ENCODE assay signal across 9 mouse cellular contexts in genomic region chr1:189402223-189402943, GRCm38 (mm10). TPM values are rescaled to one million over a fixed set of nuclear protein-coding genes. Genes with fewer than 3 reads are reported as not detected.
DNase-seq lines count a peak whose midpoint lies in the region; ATAC-seq lines count a peak whose summit lies in the region.
"Had no signal": no experiment of that assay in that cellular context is flagged by ENCODE, and none has a peak within 500 bp of the region (broad histone marks: within the 10 kb centered on the region; RNA-seq: fewer than 3 reads in every experiment).

TSS of gene Kcnk2 (minus strand) at chr1:189402273.

- no peak for ATAC-seq in limb, embryonic 15.5 days (ENCODE audit: insufficient number of reproducible peaks, low FRiP score, low TSS enrichment, low read depth)

- peaks cover 10% of the 10 kb centered on the region; the same call in 1 of the 2 replicates for H3K4me1 ChIP-seq in limb, embryonic 15.5 days

- H3K27ac ChIP-seq in limb, embryonic 15.5 days: no peak within 1 kb of the TSS
- H3K27ac ChIP-seq: neural tube, embryonic 12.5 days had no signal

- H3K36me3 ChIP-seq in limb, embryonic 15.5 days: no peaks in the 10 kb centered on the region
- H3K36me3 ChIP-seq: neural tube, embryonic 12.5 days had no signal

- no peaks in the 10 kb centered on the region; the same call in 1 of the 2 replicates for H3K27me3 ChIP-seq in limb, embryonic 15.5 days
- H3K27me3 ChIP-seq: neural tube, embryonic 12.5 days had no signal

- no peak within 1 kb of the TSS for H3K9ac ChIP-seq in limb, embryonic 15.5 days
- H3K9ac ChIP-seq: neural tube, embryonic 12.5 days had no signal

- 22% methylated on average over 14 of the region's 14 CpGs for WGBS in limb, embryonic 15.5 days

- H3K9me3 ChIP-seq in limb, embryonic 15.5 days: no peaks in the 10 kb centered on the region
- H3K9me3 ChIP-seq: neural tube, embryonic 12.5 days had no signal

- DNase-seq in layer of hippocampus, adult 18-20 months (ENCODE audit: low spot score in 2 of 2): no peak
- no peak for DNase-seq in layer of hippocampus, adult 9-10 months (ENCODE audit: low spot score)
- peak; percentile 50 for DNase-seq in embryo, embryonic 10.5 days (ENCODE audit: low spot score)
- DNase-seq in forelimb bud, embryonic 11.5 days (ENCODE audit: low read depth, low spot score): peak; percentile 50
- no peak for DNase-seq in cerebellum, postnatal 14 days
- no peak for DNase-seq in cerebellum, adult 9-10 months
- DNase-seq in frontal cortex, postnatal 36 days (ENCODE audit: low spot score in 2 of 2): no peak

- peak within 1 kb of the TSS; percentile 9; the same call in 1 of the 2 replicates for H3K4me3 ChIP-seq in limb, embryonic 15.5 days
- H3K4me3 ChIP-seq: neural tube, embryonic 12.5 days had no signal

- H3K4me2 ChIP-seq in limb, embryonic 15.5 days: peak within 1 kb of the TSS; percentile 29
- H3K4me2 ChIP-seq: neural tube, embryonic 12.5 days had no signal

RNA-seq across cellular contexts. Expression of gene Kcnk2, which starts in this region (rescaled TPM):
- 10 to 100 TPM; 37.8 to 43.4 TPM for total RNA-seq in layer of hippocampus, adult 18-20 months (2021)
- 7.2 and 9.3 TPM in 2 replicates for polyA plus RNA-seq in limb, embryonic 15.5 days (2015; fragmentation: Nextera tagmentation; extraction: Ambion mirVana)

Comparison
In these comparisons a context has a peak if more than half of its experiments do, and no peak if none do; other contexts are left out.
1. DNase-seq: peak in embryo, embryonic 10.5 days (single experiment) and forelimb bud, embryonic 11.5 days (single experiment); none in layer of hippocampus, adult 18-20 months (0 of 2), layer of hippocampus, adult 9-10 months (single experiment), cerebellum, postnatal 14 days (0 of 2), cerebellum, adult 9-10 months (single experiment) and frontal cortex, postnatal 36 days (0 of 2).